Mouse (Mus musculus): ENCODE measurements around the gene Zfp384.

Zfp384 gene

DNA sequence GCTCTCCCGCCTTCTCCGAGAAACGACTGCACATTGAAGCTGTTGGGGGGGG, at the start of gene Zfp384:
Zfp384 (plus strand) TSS at position 17 of the 52 bp plus-strand sequence.
- DNase-seq (ENCODE audit: low read depth, low spot score) = no peak

DNA sequence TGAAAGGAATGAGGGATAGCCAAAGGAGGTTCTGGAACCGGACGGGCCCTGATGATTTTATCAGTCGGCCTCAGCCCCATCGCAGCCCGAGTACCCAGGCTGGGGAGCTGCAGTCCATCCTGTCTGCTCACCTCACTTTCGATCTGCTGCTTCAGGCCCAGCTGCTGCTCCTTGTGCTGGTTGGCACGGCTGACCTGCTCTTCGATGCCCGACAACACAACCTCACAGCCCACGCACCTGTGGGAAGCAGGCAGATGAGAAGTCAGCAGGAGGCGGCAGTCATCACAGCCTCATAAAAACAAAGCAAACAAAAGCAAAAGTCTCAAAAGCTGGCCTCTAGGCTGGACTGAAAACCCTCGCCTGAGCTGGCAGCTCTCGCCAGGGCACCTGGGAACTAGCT, 49.0 kb upstream of the Zfp384 start:
- no peak for DNase-seq (ENCODE audit: low read depth, low spot score)

DNA sequence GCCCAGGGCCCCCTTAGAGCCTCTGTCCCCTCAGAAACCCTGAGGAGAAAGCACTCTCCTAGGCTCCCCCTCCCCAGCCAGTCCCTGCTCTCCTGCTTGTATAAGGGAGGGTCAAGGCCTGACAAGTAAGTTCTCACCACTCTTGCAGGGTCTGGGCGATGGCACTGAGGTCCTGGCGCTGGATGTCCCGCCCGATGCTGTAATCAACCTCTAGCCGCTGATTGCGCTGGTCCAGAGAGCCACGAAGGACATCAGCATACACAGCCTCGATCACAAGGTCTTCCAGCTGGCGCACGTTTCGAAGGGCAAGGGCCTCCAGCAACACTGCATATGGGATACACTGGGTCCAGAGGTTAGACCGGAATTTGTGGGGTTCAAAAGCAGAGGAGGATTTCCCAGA, 47.9 kb upstream of the Zfp384 start:
- no peak for DNase-seq (ENCODE audit: low read depth, low spot score)

DNA sequence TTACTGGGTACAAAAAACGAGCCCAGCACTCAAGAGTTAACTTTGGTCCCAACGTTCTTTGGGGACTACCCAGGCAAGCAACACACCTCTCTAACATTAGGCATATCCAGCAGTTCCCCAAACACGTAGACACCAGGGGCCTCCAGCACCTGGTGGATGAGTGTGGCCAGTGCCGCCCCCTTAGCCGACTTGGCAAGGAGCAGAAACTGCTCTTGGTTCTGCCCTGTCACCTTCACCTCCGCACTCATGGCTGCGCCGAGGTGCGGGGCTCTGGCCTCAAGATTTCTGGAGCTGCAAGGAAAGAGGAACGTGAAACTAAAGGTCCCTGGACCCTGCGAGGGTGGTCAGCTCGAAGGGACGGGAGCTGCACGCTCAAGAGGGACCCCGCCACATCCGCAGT, 44.3 kb upstream of the Zfp384 start:
- no peak for DNase-seq (ENCODE audit: low read depth, low spot score)

DNA sequence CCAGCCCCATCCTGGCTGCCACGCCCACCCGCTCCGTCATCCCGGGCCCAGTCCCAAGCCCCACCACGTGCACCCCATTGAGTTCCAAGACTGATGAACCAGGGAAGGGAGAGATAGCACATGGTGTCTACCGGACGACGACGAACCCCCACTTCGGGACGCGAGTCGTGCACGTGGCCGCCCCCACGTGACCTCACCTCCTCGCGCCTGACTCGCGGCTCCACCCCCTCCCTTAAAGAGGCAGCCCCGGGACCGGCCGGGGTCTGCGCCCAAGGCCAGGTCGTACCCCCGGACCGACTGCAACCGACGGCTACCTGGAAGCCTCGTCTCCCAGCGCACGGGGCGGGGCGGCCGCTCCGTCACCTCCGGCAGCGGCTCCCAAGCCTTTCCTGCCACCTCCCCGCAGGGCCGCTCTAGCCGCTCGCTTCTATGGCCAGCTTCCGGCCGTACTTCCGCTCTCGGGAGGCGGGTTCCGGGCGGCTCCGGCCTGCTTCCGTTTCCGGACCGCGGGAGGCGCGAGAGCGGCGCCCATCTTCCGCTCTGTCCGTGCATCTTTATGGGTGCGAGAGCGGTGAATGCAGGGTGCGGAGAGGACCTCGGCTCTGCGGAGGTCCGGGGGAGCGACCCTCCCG, 43.7 kb upstream of the Zfp384 start, which contains the start of gene Cops7a:
Cops7a (minus strand) TSS at position 451 of the 632 bp plus-strand sequence.
- peak; percentile 92 for DNase-seq (ENCODE audit: low read depth, low spot score)

DNA sequence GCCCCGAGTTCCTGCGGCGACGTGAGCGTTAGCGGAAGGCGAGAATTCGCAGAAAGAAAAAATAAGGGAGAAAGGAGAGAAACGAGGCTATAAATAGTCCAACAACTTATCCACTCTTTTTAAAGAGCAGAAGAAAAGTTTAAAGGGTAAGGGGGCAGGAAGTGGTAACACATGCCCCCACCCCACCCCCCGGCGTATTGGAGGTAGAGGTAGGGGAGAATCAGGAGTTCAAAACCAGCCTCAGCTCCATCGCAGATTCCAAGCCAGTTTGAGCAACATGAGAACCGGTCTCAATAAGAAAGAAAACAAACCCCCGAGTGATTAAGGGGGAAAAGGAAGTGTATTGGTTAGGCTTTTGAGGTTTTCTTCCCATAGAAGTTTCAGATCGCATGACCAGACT, 43.2 kb upstream of the Zfp384 start:
- DNase-seq (ENCODE audit: low read depth, low spot score) = no peak

DNA sequence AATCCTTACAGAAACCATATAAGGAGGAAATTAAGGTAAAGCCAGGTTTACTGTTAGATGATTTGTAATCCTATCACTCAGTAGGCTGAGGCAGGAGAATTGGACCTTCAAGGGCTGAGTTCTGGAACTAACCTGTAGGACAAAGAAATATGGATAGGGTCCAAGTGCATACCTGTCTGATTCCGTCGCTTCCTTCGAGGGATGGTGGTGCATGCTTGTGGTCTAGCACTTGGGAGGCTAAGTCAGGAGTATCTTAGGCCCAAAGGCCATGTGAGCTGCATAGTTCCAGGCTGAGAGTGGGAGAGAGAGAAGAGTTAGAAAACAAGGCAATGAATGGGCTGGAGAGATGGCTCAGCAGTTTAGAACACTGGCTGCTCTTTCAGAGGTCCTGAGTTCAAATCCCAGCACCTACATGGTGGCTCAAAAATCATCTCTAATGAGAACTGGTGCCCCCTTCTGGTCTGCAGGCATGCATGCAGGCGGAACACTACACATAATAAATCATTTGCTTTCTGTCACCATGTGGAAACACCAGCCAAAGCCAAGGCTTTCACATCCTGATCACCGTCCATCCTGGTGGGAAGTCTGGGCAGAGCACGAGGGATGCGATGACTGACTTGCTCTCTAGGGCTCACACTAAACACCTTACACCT, 42.4 kb upstream of the Zfp384 start:
- no peak for DNase-seq (ENCODE audit: low read depth, low spot score)

DNA sequence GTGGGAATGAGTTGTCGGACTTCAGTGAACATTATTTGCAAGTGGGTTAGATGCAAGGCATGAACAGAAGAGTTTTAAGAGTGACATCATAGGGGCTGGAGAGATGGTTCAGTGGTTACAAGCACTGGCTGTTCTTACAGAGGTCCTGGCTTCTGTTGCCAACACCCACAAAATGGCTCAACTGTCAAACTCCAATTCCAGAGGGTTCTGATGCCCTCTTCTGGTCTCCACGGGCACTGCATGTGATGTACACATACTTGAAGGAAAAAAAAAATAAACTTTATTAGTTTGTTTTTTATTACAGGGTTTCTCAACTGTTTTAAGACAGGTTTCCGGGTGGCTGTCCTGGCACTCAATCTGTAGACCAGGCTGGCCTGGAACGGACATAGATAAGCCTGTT, 41.2 kb upstream of the Zfp384 start:
- no peak for DNase-seq (ENCODE audit: low read depth, low spot score)

DNA sequence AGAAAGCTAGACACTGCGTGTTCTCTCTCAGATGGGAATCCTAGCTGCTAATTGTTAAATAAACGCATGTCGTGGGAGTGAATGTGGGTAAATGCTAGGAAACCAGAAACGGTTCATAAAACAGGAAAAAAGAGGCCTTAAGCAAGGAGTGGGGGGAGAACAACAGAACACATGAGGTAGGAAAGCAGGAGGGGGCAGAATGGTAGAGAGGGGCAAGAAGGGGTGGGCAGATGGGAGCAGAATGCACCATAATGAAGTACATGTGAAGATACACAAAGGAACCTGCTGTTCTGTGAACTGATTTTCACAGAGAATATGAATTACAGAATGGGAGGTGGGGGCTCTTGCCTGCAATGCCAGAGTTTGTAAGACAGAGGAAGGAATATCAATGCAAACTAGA, 16.7 kb upstream of the Zfp384 start:
- no peak for DNase-seq (ENCODE audit: low read depth, low spot score)

DNA sequence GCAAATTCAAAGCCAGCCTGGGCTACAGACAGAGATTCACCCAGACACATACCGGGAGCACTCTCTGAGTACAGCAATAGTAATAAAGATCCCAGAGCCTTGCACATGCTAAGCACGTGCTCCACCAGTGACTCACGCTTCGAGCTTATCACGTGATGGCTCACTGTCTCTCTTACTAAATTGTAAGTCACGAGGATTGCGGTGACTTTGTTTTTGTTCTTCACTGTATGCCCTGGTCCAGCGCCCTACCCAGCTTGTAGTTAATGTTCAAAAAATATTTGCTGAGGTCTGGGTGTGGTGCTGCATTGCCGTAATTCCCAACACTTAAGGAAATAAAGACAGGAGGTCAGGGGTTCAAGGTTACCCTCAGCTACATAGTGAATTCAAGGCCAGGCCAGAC, 15.6 kb upstream of the Zfp384 start:
- DNase-seq (ENCODE audit: low read depth, low spot score) = no peak

DNA sequence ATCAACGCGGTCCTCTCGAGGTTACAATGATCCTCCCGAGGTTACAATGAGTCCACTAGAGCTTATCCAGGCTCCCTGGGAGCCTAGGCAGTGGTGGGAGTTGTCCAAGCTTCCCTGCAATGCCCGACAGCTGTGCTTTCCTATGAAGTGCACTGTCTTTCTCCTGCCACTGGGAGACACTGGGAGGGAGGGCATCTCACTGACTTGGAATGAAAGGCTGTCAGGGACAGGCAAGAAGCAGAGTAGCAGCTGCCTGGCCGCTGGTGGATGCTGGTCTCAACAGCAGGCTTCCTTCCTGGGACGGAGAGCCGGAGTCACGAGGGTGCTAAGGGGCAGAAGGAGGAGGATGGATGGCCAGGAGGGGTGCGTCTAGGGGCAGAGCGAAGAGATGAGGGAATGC, 15.1 kb upstream of the Zfp384 start:
- no peak for DNase-seq (ENCODE audit: low read depth, low spot score)

DNA sequence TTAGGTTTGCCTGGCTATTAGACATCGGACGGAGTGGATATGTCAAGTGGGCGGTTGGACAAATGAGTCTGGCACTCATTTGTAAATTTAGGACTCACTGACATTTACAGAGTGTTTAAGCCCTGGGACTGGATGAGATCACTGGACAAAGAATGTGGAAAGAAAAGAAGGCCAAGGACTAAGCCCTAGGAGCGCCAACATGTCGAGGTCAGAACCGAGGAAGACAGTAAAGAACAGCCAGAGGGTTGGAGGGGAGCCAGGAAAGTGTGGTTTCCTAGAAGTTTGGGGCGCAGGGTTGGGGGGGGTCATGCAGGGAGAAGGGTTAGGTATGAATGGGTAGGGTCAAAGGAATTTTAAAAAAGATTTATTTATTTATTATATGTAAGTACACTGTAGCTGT, 13.7 kb upstream of the Zfp384 start:
- no peak for DNase-seq (ENCODE audit: low read depth, low spot score)

DNA sequence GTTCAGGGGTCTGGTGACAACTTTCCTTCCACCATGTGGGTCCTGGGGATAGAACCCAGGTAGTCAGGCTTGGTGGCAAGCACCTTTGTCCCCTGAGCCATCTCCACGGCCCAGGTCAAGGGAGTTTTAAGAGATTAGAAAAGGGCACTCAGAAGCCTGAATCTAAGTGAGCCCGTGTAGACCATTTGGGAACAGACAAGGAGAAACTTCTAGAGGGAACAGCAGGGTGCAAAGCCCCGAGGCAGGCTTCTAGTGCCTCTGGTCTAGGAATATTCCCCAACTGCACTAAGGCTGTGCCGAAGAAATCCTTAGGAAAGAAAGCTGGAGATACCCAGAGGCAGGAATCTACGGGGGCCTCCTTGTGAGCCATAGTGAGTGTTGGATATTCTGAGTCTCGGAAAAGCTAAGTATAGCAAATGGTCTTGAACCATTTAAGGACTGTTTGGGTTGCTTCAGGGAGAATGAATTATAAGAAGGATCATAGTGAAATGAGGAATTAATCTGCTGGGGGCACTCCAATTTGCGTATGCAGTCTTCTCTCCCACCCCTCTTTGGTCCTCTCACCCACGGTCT, 13.0 kb upstream of the Zfp384 start:
- DNase-seq (ENCODE audit: low read depth, low spot score) = no peak

DNA sequence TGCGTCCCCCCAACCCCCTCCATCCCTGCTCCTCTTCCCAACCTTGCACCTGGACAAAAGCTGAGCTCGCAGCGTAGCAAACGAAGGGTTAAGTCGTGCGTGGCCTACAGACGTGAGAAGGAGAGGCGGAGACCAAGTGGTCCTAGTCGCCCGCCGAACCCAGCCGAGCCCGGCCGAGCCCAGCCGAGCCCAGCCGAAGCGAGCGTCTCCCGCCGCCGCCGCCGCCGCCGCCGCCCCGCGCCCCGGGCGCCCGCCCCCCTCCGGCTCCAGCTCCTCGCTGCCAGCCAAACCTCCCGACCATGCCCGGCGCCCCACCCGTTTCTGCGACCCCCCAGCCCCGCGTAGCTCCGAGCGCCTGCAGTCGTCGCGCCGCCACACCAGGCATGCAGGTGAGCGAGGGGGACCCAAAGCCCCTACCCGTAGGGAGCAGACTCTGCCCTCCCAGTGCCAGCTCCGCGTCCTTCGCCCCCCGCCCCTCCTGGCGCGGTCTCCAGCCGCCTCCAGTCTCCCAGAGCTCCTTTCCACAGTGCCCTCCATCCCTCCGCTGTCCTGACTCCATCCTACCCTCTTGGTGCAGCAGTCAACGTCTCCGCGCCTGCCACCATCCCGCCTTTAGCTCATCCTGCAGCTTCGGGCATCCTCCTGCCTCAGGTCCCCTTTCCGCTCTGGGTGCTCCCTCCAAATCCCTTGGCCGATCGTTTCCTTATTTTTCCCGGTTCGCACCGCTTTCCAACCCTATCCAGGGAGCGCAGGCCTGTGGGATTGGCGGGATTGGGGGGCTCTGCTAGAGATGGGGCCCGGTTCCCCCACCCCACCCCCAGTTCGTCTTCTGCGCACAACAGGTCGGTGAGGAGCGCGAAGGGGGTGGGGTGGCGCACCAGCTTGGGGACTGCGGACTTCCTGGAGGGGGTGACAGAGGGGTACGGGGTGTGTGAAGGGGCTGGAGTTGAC, 12.1 kb upstream of the Zfp384 start, which contains the start of gene Pianp:
Pianp (plus strand) TSS at position 144 of the 951 bp plus-strand sequence.
- DNase-seq (ENCODE audit: low read depth, low spot score) = no peak

DNA sequence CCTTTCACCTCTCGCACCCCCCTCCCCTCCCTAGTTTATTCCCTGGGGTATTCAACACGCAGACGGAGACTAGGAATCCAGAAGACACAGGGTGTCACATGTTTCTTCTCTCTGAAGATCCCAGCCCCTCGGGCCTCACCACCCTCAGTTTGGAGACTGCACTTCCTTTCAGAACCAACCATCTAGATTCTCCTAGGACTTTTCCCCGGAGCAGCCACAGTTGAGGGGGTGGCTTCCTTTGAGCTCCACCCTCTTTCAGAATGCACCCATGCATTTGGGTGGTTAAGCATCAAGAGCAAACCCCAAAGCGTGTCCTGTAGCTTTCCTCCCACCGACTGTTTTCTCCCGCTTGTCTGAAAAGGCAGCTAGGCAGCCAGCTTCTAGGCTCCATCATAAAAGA, 10.9 kb upstream of the Zfp384 start:
- DNase-seq (ENCODE audit: low read depth, low spot score) = no peak

DNA sequence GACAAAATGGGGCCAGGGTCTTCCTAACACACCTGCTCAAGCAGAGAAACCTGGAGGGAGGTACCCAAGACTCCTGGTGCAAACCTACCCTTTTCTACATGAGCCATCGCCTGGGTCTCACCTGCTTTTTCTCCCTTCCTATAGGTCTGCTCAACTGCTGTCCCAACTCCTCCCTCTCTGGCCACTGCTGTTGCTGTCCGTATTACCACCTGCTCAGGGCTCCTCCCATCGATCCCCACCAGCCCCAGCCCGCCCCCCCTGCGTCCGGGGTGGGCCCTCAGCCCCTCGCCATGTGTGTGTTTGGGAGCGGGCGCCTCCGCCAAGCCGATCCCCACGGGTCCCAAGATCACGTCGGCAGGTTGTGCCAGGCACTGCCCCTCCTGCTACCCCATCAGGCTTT, 9.9 kb upstream of the Zfp384 start:
- DNase-seq (ENCODE audit: low read depth, low spot score) = no peak

DNA sequence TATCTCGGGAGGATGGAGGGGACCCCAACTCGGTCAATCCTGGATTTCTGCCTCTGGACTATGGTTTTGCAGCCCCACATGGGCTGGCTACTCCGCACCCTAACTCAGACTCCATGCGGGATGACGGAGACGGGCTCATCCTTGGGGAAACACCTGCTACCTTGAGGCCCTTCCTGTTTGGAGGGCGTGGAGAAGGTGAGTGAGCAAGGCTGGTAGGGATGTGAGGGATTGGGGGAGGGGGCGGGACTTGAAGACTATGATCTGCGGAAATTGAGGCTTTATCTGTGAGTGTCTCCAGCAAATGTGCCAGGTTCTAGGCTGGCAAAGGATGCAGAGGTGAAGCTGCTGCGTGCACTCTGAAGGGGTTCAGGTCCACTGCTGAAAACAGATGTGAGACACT, 9.4 kb upstream of the Zfp384 start:
- no peak for DNase-seq (ENCODE audit: low read depth, low spot score)

DNA sequence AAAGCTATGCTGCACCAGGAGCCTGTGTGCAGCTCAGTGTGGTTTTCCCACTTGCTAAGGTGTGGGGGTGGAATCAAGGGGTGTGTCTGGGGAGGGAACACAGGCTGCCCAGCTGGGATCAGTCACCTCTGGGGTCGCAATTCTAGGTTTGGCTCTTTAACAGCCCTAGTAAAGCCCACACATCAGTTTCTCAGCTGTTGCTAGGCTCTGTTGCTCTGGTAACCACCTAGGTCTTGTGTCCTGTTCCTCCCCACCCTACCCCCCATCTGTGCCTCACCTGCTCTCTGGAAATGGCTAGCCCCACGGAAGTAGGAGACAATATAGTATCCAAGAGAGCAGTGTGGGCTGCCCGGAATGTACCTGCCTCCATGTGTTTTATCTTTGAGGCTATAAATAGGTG, 5.2 kb upstream of the Zfp384 start:
- DNase-seq (ENCODE audit: low read depth, low spot score) = no peak

DNA sequence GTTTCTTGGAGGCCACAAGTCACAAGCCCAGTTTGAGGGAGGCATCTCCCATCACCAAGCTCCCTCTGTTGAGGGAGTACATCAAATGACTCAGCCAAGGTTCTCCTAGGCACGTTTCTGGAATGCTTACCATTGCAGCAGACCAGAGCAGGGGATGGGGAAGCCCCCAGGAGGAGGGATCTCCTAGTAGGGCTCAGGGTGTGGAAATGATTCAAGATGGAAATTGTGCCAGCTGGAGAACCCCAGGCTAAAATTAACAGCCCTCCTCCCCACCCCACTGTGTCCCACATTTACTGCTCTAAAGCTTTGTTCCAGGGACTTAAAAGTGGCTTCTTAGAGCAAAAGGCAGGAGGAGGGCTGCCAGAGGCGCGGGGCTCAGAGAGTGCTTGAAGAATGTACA, 3.9 kb upstream of the Zfp384 start:
- DNase-seq (ENCODE audit: low read depth, low spot score) = no peak

DNA sequence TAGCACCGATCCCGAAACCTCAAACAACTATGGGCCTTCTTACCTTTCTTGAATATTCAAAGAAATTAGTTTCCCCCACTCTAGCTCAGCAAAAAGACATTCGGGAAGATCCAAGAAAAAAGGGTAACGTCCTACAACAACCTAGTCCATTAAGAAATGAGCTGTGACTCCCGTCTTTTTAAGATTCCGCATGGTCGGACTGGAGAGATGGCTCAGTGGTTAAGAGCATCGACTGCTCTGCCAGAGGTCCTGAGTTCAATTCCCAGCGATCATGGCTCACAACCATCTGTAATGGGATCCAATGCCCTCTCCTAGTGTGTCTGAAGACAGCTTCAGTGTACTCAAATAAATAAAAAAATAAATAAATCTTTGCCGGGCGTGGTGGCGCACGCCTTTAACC, 885 bp upstream of the Zfp384 start:
- no peak for DNase-seq (ENCODE audit: low read depth, low spot score)

DNA sequence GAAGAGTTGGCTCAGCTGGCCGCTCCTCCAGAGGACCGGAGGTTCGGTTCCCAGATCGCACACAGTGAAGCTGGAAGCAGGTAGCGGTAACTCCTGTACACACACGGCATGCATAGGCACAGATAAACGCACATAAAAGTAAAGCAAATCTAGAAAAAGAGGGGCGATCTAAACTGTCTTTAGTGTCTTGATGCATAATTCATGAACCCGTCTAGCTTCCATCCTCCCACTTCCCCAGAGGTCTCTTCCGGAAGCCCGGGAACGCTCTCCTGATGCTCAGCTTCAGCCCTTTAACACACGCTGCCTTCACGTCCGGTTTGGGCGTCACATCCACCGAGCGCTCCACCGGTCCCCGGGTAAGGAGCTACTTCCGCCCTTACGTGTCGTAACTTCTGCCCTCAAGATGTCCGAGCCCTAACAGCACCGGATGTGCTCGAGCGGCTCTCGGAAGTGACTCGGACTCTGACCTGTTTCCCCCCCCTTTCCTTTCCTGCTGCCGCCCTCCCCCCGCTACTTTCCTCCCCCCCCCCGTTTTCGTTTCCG, 288 bp upstream of the Zfp384 start:
- peak; percentile 99 for DNase-seq (ENCODE audit: low read depth, low spot score)

Measured in retina, adult 2 months (tissue).